Mouse (Mus musculus) mesoderm, embryonic 11.5 days (tissue): ENCODE data around the gene Fitm1.

Experiments
- DNase-seq: peaks from one replicate; pipeline ENCODE4 v3.0.0-alpha.2; 2012; ENCODE audit warnings: low read depth, low spot score

Fitm1 gene

GRCm38 (mm10) chr14:55567496-55567895, 7.9 kb upstream of the Fitm1 start:
- DNase-seq = no peak

GRCm38 (mm10) chr14:55570588-55570987, 4.8 kb upstream of the Fitm1 start:
- no peak for DNase-seq

DNA sequence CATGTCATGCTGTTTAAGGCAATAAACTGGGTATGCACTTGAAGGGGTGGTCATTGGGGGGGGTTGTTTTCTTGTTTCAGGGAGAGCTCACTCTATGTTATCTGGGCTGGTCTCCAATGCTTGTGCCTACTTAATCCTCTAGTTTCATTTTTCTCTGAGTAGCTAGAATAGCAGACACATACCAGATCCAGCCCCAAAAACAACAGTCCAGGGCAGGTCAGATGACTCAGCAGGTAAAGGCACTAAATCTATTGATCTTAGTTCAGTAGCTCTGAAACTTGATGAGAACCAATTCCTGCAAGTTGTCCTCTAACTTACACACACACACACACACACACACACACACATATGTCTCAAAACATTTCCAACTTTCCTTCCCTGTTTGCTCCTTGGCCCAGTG, 3.7 kb upstream of the Fitm1 start:
- no peak for DNase-seq

DNA sequence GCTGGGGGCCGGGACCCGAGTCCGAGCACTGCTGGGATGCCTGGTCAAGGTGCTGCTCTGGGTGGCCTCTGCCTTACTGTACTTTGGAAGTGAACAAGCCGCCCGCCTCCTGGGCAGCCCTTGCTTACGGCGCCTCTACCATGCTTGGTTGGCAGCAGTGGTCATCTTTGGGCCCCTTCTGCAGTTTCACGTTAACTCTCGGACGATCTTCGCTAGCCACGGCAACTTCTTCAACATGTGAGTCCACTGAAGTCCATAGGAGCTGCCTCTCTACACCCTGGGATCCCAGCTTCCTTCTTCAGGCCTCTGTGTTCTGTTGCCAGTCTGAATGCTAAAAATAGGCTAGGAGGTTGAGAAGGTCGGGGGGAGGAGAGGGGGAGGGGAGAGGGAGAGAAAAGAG, 294 bp downstream of the Fitm1 start:
- no peak for DNase-seq

GRCm38 (mm10) chr14:55576376-55576775, 959 bp downstream of the Fitm1 start:
- no peak for DNase-seq

- peak; percentile 72 for DNase-seq
Measured at GRCm38 (mm10) chr14:55577871-55578667, 2.7 kb downstream of the Fitm1 start, which contains the start of gene Psme1. Psme1 (plus strand) TSS chr14:55578123.

DNA sequence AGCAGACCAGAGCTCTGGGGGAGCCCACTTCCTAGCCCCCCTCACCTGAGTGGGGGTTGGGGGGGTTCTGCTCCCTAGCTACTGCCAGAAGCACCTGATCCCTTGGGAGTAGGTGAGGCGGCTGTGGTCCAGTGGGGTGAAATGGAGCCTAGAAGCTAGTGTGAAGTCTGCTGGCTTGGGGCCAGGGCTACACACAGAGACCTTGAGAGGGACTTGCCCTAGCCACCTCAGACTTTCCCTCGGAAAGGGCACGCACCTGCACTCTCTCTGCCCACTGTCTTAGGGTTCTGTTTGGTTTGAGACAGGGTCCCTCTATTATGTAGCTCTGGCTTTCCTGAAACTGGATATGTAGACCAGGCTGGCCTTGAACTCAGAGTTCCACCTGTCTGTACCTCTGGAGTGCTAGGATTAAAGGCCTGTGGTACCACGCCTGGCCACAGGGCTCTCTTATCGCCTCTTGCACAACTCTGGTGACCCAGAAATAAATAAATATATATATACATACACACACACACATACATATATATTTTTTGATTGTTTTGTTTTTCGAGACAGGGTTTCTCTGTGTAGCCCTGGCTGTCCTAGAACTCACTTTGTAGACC, 3.4 kb downstream of the Fitm1 start:
- DNase-seq = no peak

- no peak for DNase-seq
Measured at GRCm38 (mm10) chr14:55579511-55580496, 4.4 kb downstream of the Fitm1 start.

- no peak for DNase-seq
Measured at GRCm38 (mm10) chr14:55580731-55581130, 5.3 kb downstream of the Fitm1 start.

DNA sequence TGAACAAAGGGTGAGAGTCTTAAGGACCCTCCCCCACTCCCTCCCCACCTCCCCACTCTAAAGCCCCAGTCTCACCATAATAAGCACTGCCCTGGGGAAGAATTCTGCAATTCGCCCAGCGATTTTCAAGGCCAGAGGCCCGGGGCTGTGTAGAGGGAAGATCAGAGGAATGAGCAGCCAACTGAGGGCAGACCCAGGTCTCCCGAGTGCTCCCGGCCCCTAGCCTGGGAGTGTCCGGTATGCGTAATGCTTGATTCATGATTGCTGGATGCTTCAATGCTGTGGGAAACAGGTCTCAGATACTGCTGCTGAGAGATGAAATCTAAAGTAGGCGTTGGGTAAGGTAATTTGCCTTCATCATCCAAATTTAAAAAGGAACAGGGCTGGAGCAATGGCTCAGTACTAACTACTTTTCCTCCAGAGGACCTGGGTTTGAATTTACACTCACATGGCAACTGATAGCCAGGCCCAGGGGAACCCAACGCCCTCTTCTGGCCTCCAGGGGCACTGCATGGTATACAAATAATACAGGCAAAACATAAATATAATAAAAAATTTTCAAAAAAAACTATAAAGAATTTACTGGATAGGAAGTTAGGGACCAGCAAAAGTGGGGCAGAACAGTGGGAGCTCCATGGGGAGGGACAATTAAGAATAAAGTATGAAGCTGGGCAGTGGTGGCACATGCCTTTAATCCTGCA, 6.7 kb downstream of the Fitm1 start:
- DNase-seq = no peak

- no peak for DNase-seq
Measured at GRCm38 (mm10) chr14:55584303-55584701, 8.9 kb downstream of the Fitm1 start.

GRCm38 (mm10) chr14:55584702-55585565, 9.5 kb downstream of the Fitm1 start, which contains the start of gene Emc9:
Emc9 (minus strand) TSS chr14:55585302.
- peak; percentile 51 for DNase-seq

- no peak for DNase-seq
Measured at GRCm38 (mm10) chr14:55585566-55585960, 10.1 kb downstream of the Fitm1 start.

DNA sequence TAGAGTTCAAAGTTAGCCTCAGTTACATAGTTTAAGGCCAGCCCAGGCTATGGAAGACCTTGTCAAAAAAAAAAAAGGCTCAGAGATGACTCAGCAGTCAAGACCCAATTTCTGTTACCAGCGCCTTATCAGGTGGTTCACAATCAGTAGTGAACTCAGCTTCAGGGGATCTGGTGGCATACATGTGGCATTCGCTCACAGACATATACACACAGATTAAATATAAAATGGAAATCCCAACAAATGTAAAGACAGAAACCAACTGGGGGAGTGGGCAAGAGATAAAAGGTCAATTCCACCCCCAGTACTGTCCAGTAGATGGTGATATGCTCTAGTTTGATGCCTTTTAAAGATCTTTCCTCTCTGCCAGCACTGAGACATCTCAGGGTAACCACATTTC, 10.7 kb downstream of the Fitm1 start:
- no peak for DNase-seq

GRCm38 (mm10) chr14:55589271-55589670, 13.9 kb downstream of the Fitm1 start:
- no peak for DNase-seq

DNA sequence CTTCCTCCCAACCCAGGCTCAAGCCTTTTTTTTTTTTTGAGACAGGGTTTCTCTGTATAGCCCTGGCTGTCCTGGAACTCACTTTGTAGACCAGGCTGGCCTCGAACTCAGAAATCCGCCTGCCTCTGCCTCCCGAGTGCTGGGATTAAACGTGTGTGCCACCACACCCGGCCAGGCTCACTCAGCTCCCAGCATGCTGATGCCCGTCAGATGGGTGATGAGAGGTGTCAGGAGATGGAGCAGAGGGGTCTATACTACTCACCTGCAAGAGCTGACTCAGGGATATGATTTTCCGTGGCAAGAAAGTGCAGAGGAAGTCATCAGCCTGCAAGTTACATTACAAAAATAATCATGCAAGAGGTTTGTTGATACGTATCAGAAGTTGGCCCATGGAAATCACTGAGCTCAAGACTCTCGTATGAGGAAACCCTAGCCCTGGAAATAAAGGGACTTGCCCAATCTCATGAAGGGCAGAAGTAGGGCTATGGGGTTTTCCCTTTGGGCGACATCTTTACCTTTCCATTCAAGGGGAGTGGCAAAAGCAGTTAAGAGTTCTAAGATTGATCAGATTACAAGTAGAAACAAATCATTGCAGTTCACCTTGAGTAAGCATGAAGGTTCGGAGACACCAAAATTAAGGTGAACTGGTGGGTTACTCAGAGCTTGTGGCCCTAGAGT, 14.5 kb downstream of the Fitm1 start:
- DNase-seq = no peak

DNA sequence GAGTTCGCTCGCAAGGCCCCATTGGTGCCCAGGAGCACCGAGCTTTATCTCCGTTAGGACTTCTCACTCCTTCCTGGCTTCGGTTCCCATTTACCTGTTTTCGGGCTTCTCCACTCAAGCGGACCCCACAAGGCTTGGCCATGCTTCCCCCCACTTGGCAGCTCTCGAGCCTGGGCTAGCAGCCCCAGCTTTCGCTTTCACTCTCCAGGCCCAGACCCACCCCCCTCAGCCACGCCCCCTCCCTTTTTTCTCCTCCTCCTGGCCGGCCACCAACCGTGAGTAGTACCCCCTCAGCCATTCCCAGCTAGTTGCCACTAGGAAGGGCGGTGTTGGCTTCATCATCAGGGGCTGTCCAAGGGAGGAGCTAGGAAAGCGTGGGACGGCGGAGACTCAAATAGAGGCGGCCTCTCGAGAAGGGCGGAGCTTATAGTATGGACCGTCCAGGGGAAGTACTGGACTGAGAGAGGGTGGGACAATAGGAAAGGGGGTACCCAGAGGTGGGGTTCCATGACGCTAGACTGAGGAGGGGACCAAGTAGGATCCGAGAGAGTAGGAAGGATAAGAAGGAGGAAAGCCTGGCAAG, 15.4 kb downstream of the Fitm1 start, which contains the start of gene Psme2:
Gene Psme2, minus strand, starts transcription at position 366 of the 583 bp plus-strand sequence.
- DNase-seq = peak; percentile 96

GRCm38 (mm10) chr14:55591331-55591891, 16.0 kb downstream of the Fitm1 start, which contains the start of gene Rnf31:
Rnf31 (plus strand) TSS chr14:55591708.
- peak; percentile 93 for DNase-seq

- no peak for DNase-seq
Measured at GRCm38 (mm10) chr14:55592226-55592625, 16.8 kb downstream of the Fitm1 start.
